ENCODE assay signal across 8 mouse cellular contexts in genomic region chr17:35909186-35909918, GRCm38 (mm10). TPM values are rescaled to one million over a fixed set of nuclear protein-coding genes. Genes with fewer than 3 reads are reported as not detected.
DNase-seq lines count a peak whose midpoint lies in the region; ATAC-seq and TF ChIP-seq lines count a peak whose summit lies in the region.

No protein-coding gene starts in this region.

- peak overlapping the region; percentile 75 for H3K4me3 ChIP-seq in layer of hippocampus, adult 2 months
- H3K4me3 ChIP-seq in cortical plate, adult 2 months (ENCODE audit: insufficient read depth, low read length), result peak overlapping the region; percentile 58
- peak overlapping the region; percentile 74 for H3K4me3 ChIP-seq in hindbrain, embryonic 11.5 days (ENCODE audit: low read depth, low read length)
- H3K4me3 ChIP-seq in midbrain, embryonic 10.5 days, result peak overlapping the region; percentile 85

- H3K27me3 ChIP-seq in hindbrain, embryonic 11.5 days (ENCODE audit: control insufficient read depth, insufficient read depth, low read length), result no peaks in the 10 kb centered on the region
- H3K27me3 ChIP-seq in midbrain, embryonic 10.5 days (ENCODE audit: low read depth, poor library complexity, severe bottlenecking), result no peaks in the 10 kb centered on the region

- H3K9ac ChIP-seq in hindbrain, embryonic 11.5 days (ENCODE audit: low read depth, low read length), result peak overlapping the region; percentile 79

- no peaks in the 10 kb centered on the region for H3K36me3 ChIP-seq in hindbrain, embryonic 11.5 days (ENCODE audit: control insufficient read depth, insufficient read depth, low read length)
- H3K36me3 ChIP-seq in midbrain, embryonic 10.5 days, result peaks cover 84% of the 10 kb centered on the region

- no peak for TF ChIP-seq CTCF in layer of hippocampus, adult 2 months (conservative IDR thresholded peaks at IDR 0.05)
- no peak for TF ChIP-seq CTCF in cortical plate, adult 2 months (IDR thresholded peaks at IDR 0.05; ENCODE audit: extremely low read depth, insufficient read depth, low read length)

- H3K27ac ChIP-seq in layer of hippocampus, adult 2 months, result peak overlapping the region; percentile 91
- H3K27ac ChIP-seq in cortical plate, adult 2 months (ENCODE audit: insufficient read depth, low read length), result 0 out of 2 replicates have a peak overlapping the region, but pooled peaks have one; percentile 2
- peak overlapping the region; percentile 62 for H3K27ac ChIP-seq in hindbrain, embryonic 11.5 days (ENCODE audit: low read depth, low read length)
- peak overlapping the region; percentile 89 for H3K27ac ChIP-seq in midbrain, embryonic 10.5 days (replicated peaks)

- TF ChIP-seq POLR2A in cortical plate, adult 2 months (IDR thresholded peaks at IDR 0.05; ENCODE audit: extremely low read depth, insufficient read depth, low read length), result no peak

- no peaks in the 10 kb centered on the region for H3K4me1 ChIP-seq in cortical plate, adult 2 months (ENCODE audit: control insufficient read depth, insufficient read depth, low read length)
- H3K4me1 ChIP-seq in hindbrain, embryonic 11.5 days (replicated peaks; ENCODE audit: control insufficient read depth, insufficient read depth, low read length), result no peaks in the 10 kb centered on the region
- H3K4me1 ChIP-seq in midbrain, embryonic 10.5 days, result peaks cover 22% of the 10 kb centered on the region

- ATAC-seq in hindbrain, embryonic 11.5 days (ENCODE audit: low FRiP score), result peak; percentile 58

- no peaks in the 10 kb centered on the region for H3K9me3 ChIP-seq in hindbrain, embryonic 11.5 days (ENCODE audit: control insufficient read depth, low read length)
- no peaks in the 10 kb centered on the region for H3K9me3 ChIP-seq in midbrain, embryonic 10.5 days (replicated peaks)

- H3K4me2 ChIP-seq in hindbrain, embryonic 11.5 days (replicated peaks; ENCODE audit: low read depth, low read length), result peak overlapping the region; percentile 78

- 24% methylated on average over 20 of the region's 20 CpGs for WGBS in hindbrain, embryonic 11.5 days
- 30% methylated on average over 20 of the region's 20 CpGs for WGBS in midbrain, embryonic 10.5 days

- DNase-seq in layer of hippocampus, adult 2 months (ENCODE audit: low spot score in 2 of 2), result no peak
- DNase-seq in layer of hippocampus, adult 8-10 months (ENCODE audit: low spot score in 2 of 2), result no peak
- no peak for DNase-seq in hindbrain, embryonic 11.5 days (ENCODE audit: low spot score)
- DNase-seq in midbrain, embryonic 10.5 days (ENCODE audit: low spot score), result no peak
- no peak for DNase-seq in frontal cortex, postnatal 10 days (ENCODE audit: low spot score in 2 of 2)
- DNase-seq in left cerebral cortex, adult 18-20 months (ENCODE audit: low spot score in 2 of 2), result no peak
- no peak for DNase-seq in spleen, postnatal 36 days (ENCODE audit: low spot score in 2 of 2)

RNA-seq across cellular contexts. Expression of gene Atat1, which starts 0.5 kb away (rescaled TPM):
- total RNA-seq in layer of hippocampus, adult 2 months (2021), result 10 to 100 TPM; 58.7 to 64.8 TPM
- total RNA-seq in layer of hippocampus, adult 8-10 months (2022), result 10 to 100 TPM; 53.2 to 64.1 (median 60.0) TPM
- 92.6 and 96.8 TPM in 2 replicates for polyA plus RNA-seq in cortical plate, adult 2 months (2012; rRNA removed)
- 200 and 243 TPM in 2 replicates for polyA plus RNA-seq in hindbrain, embryonic 11.5 days (2014; fragmentation: Nextera tagmentation; extraction: Ambion mirVana)
- 124 and 178 TPM in 2 replicates for polyA plus RNA-seq in midbrain, embryonic 10.5 days (2016; fragmentation: Nextera tagmentation; extraction: Ambion mirVana)
- 10 to 100 TPM; 53.6 to 56.3 TPM for total RNA-seq in left cerebral cortex, adult 18-20 months (2021)

RNA-seq across cellular contexts. Expression of gene Mrps18b, which starts 6.8 kb away (rescaled TPM):
- total RNA-seq in layer of hippocampus, adult 2 months (2021), result 10 to 100 TPM; 36.3 to 43.0 TPM
- total RNA-seq in layer of hippocampus, adult 8-10 months (2022), result 10 to 100 TPM; 39.0 to 57.9 (median 42.8) TPM
- polyA plus RNA-seq in cortical plate, adult 2 months (2012; rRNA removed), result 64.3 and 65.7 TPM in 2 replicates
- polyA plus RNA-seq in hindbrain, embryonic 11.5 days (2014; fragmentation: Nextera tagmentation; extraction: Ambion mirVana), result 67.4 and 68.4 TPM in 2 replicates
- 72.2 and 92.6 TPM in 2 replicates for polyA plus RNA-seq in midbrain, embryonic 10.5 days (2016; fragmentation: Nextera tagmentation; extraction: Ambion mirVana)
- total RNA-seq in left cerebral cortex, adult 18-20 months (2021), result 10 to 100 TPM; 39.9 to 41.3 TPM

RNA-seq across cellular contexts. Expression of gene Ppp1r10, which starts 6.9 kb away (rescaled TPM):
- 10 to 100 TPM; 83.2 to 83.8 TPM for total RNA-seq in layer of hippocampus, adult 2 months (2021)
- 10 to 100 TPM; 71.6 to 79.8 (median 74.6) TPM for total RNA-seq in layer of hippocampus, adult 8-10 months (2022)
- 39.6 TPM in 2 replicates for polyA plus RNA-seq in cortical plate, adult 2 months (2012; rRNA removed)
- 42.6 and 49.8 TPM in 2 replicates for polyA plus RNA-seq in hindbrain, embryonic 11.5 days (2014; fragmentation: Nextera tagmentation; extraction: Ambion mirVana)
- 58.8 and 63.3 TPM in 2 replicates for polyA plus RNA-seq in midbrain, embryonic 10.5 days (2016; fragmentation: Nextera tagmentation; extraction: Ambion mirVana)
- 10 to 100 TPM; 62.9 to 63.7 TPM for total RNA-seq in left cerebral cortex, adult 18-20 months (2021)

RNA-seq across cellular contexts. Expression of gene 2310061I04Rik, which starts 12.1 kb away (rescaled TPM):
- total RNA-seq in layer of hippocampus, adult 2 months (2021), result 10 to 100 TPM; 53.4 to 62.4 TPM
- 10 to 100 TPM; 45.9 to 61.4 (median 50.0) TPM for total RNA-seq in layer of hippocampus, adult 8-10 months (2022)
- polyA plus RNA-seq in cortical plate, adult 2 months (2012; rRNA removed), result 103 TPM in 2 replicates
- 23.6 and 25.2 TPM in 2 replicates for polyA plus RNA-seq in hindbrain, embryonic 11.5 days (2014; fragmentation: Nextera tagmentation; extraction: Ambion mirVana)
- polyA plus RNA-seq in midbrain, embryonic 10.5 days (2016; fragmentation: Nextera tagmentation; extraction: Ambion mirVana), result 29.0 and 29.6 TPM in 2 replicates
- total RNA-seq in left cerebral cortex, adult 18-20 months (2021), result 10 to 100 TPM; 56.4 to 57.5 TPM

RNA-seq across cellular contexts. Expression of gene Dhx16, which starts 29.7 kb away (rescaled TPM):
- 10 to 100 TPM; 28.1 to 31.3 TPM for total RNA-seq in layer of hippocampus, adult 2 months (2021)
- total RNA-seq in layer of hippocampus, adult 8-10 months (2022), result 10 to 100 TPM; 28.3 to 35.3 (median 31.4) TPM
- 42.6 and 44.1 TPM in 2 replicates for polyA plus RNA-seq in cortical plate, adult 2 months (2012; rRNA removed)
- 33.5 and 39.8 TPM in 2 replicates for polyA plus RNA-seq in hindbrain, embryonic 11.5 days (2014; fragmentation: Nextera tagmentation; extraction: Ambion mirVana)
- 51.6 and 54.3 TPM in 2 replicates for polyA plus RNA-seq in midbrain, embryonic 10.5 days (2016; fragmentation: Nextera tagmentation; extraction: Ambion mirVana)
- total RNA-seq in left cerebral cortex, adult 18-20 months (2021), result 10 to 100 TPM; 30.6 to 32.3 TPM

Comparison
In these comparisons a context has a peak if more than half of its experiments do, and no peak if none do; other contexts are left out.
1. H3K27ac ChIP-seq: peak in every context shown above with its lines; median percentile 91 in layer of hippocampus, adult 2 months; 89 in midbrain, embryonic 10.5 days; 62 in hindbrain, embryonic 11.5 days; 2 in cortical plate, adult 2 months.